Mouse (Mus musculus) lung, adult 2 months (tissue): Measurements from ENCODE around the gene Hspa14. TPM values are rescaled to one million over a fixed set of nuclear protein-coding genes. Genes with fewer than 3 reads are reported as not detected.

ENCODE experiments used
- DNase-seq: peaks from one replicate; pipeline ENCODE4 v3.0.0; 2022
- H3K4me1 ChIP-seq: fragments of 200-500 bp; 2 replicates; pipeline ENCODE4 v1.6.1; 2011; ENCODE audit warnings: low read length; ENCODE audit not compliant: control insufficient read depth, insufficient read depth
- H3K4me3 ChIP-seq: fragments of 200-500 bp; replicated peaks from 2 replicates; pipeline ENCODE3; 2011; ENCODE audit warnings: low read depth, mild to moderate bottlenecking, control low read depth, low read length; ENCODE audit errors: extremely low read depth
- CTCF ChIP-seq: fragments of 200-500 bp; IDR thresholded peaks from 2 replicates; pipeline ENCODE4 v1.5.1; 2011; ENCODE audit warnings: mild to moderate bottlenecking, low read length, control low read depth; ENCODE audit not compliant: insufficient read depth
- POLR2A ChIP-seq: fragments of 200-500 bp; IDR thresholded peaks from 2 replicates; pipeline ENCODE4 v1.6.1; 2011; ENCODE audit warnings: low read depth, mild to moderate bottlenecking, control low read depth, low read length, borderline replicate concordance; ENCODE audit errors: extremely low read depth
- WGBS: fragments of 180-500 bp; shearing (Covaris S2); methylation state at CpG from one replicate; pipeline ENCODE4 v1.1.7; 2018; 5-methylcytosine and 5-hydroxymethylcytosine counted together
- polyA plus RNA-seq: library from polyadenylated mRNA; depleted of rRNA; stranded (reverse); fragments of >200 nt; gene quantifications from 2 replicates; pipeline ENCODE4 v1.2.3, GENCODE M21; 2012; rRNA removed

Gene Hspa14
- polyA plus RNA-seq, 1 experiment: 25.5 TPM

DNA sequence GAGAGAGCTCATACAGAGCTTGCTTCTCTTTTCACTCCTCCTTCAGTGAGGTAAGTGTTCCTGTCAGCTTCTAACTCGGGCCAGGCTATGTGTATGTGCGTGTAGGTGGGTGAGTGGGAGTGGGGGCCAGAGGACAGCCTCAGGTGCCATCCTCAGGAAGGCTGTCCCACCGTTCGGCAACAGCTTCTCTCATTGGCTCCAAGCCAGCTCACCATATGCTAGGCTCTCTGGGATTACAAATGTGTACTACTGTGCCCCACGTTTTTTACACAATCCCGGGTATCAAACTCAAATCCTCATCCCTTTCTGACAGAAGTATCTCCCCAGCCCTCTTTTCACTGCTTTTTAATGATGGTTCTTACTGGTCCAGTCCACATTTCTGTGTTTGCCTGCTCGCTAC lies 68.4 kb downstream of the Hspa14 start:
- WGBS: 58% methylated on average over 7 of the region's 7 CpGs
- no peak overlapping the region for H3K4me3 ChIP-seq
- TF ChIP-seq POLR2A (no peak), CTCF (no peak)
- no peak for DNase-seq
- peaks cover 2% of the 10 kb centered on the region for H3K4me1 ChIP-seq

Other genes with a start within 250 kb of the Hspa14 start
- 5.0 and 6.8 TPM in 2 replicates for gene Nmt2, start 228.6 kb downstream of the Hspa14 start, polyA plus RNA-seq
- 1.1 and 2.2 TPM in 2 replicates for gene Rpp38, start 180.2 kb downstream of the Hspa14 start, polyA plus RNA-seq
- gene Acbd7, start 176.6 kb downstream of the Hspa14 start, polyA plus RNA-seq: not detected in 2 replicates
- gene Olah, start 115.6 kb downstream of the Hspa14 start, polyA plus RNA-seq: not detected in 2 replicates
- 1.5 and 1.7 TPM in 2 replicates for gene Meig1, start 90.2 kb downstream of the Hspa14 start, polyA plus RNA-seq
- gene Dclre1c, start 88.7 kb downstream of the Hspa14 start, polyA plus RNA-seq: 2.4 and 3.5 TPM in 2 replicates
- 0.25 and 0.26 TPM in 2 replicates for gene Suv39h2, start 37.8 kb downstream of the Hspa14 start, polyA plus RNA-seq
- gene Gm45902, start within 50 bp of the Hspa14 start, polyA plus RNA-seq: 1.2 and 1.3 TPM in 2 replicates
- gene Cdnf, start 216 bp upstream of the Hspa14 start, polyA plus RNA-seq: 0.43 and 0.70 TPM in 2 replicates
- gene Fam107b, start 57.7 kb upstream of the Hspa14 start, polyA plus RNA-seq: 11.1 and 14.7 TPM in 2 replicates